Mouse (Mus musculus): ENCODE measurements around the gene Mup3. TPM values are rescaled to one million over a fixed set of nuclear protein-coding genes. Genes with fewer than 3 reads are reported as not detected.

Mup3 gene
- polyA plus RNA-seq, 1 experiment = not detected

Other genes with a start within 250 kb of the Mup3 start
- 0.15 TPM in 1 of 2 replicates, not detected in the other for gene Mup20, start 33.2 kb downstream of the Mup3 start, polyA plus RNA-seq (2012; rRNA removed)
- not detected in 2 replicates for gene Mup21, start 63.5 kb upstream of the Mup3 start, polyA plus RNA-seq (2012; rRNA removed)
- gene Zfp37, start 143.7 kb upstream of the Mup3 start, polyA plus RNA-seq (2012; rRNA removed) = 0.04 and 0.12 TPM in 2 replicates
- gene Slc31a2, start 175.2 kb upstream of the Mup3 start, polyA plus RNA-seq (2012; rRNA removed) = 19.0 and 21.6 TPM in 2 replicates

Data from thymus, adult 2 months (tissue).